Mouse (Mus musculus) heart, postnatal 25 days (tissue): Measurements from ENCODE around the gene Gm20388. TPM values are rescaled to one million over a fixed set of nuclear protein-coding genes. Genes with fewer than 3 reads are reported as not detected.

Experiments
- DNase-seq: peaks from one replicate; pipeline ENCODE4 v3.0.0; 2022; ENCODE audit warnings: low spot score
- intact Hi-C: fragments of 180-260 bp; cut with DNase I; formaldehyde crosslinking; loops from one replicate; pipeline ENCODE4 v1.15.1; 2025
- total RNA-seq, 2 experiments: library from RNA; stranded (reverse); gene quantifications; 2 replicates each; pipeline ENCODE4 v1.2.3; 2021

Gm20388 gene
- total RNA-seq, 2 experiments from 2014 or later = 2.7 TPM; not detected in 1

- intact Hi-C loops = no loop called here
- no peak for DNase-seq
Observed at GRCm38 (mm10) chr8:121082218-121083092, 1171.8 kb downstream of the Gm20388 start.

- intact Hi-C loops = no loop called here
Observed at GRCm38 (mm10) chr8:121083093-121083935, 1172.7 kb downstream of the Gm20388 start.

GRCm38 (mm10) chr8:121083936-121084209 lies 1173.2 kb downstream of the Gm20388 start:
- no peak for DNase-seq
- intact Hi-C loops = no loop called here

More at GRCm38 (mm10) chr8:121083093-121083935, 1172.7 kb downstream of the Gm20388 start:
- peak; percentile 57 for DNase-seq

- intact Hi-C loops = no loop called here
- no peak for DNase-seq
Observed at GRCm38 (mm10) chr8:121084210-121084951, 1173.7 kb downstream of the Gm20388 start, which contains the start of gene Foxf1. TSS of gene Foxf1 (plus strand) at chr8:121084386.

- no peak for DNase-seq
- intact Hi-C loops = no loop called here
Observed at GRCm38 (mm10) chr8:121085011-121085410, 1174.4 kb downstream of the Gm20388 start.

- no peak for DNase-seq
- intact Hi-C loops = no loop called here
Observed at GRCm38 (mm10) chr8:121085561-121085960, 1174.9 kb downstream of the Gm20388 start.

GRCm38 (mm10) chr8:121086004-121086900 lies 1175.6 kb downstream of the Gm20388 start:
- intact Hi-C loops = no loop called here
- DNase-seq = no peak

GRCm38 (mm10) chr8:121088281-121088680 lies 1177.6 kb downstream of the Gm20388 start:
- no peak for DNase-seq
- intact Hi-C loops = no loop called here

- DNase-seq = no peak
- intact Hi-C loops = no loop called here
Observed at GRCm38 (mm10) chr8:121088871-121089630, 1178.4 kb downstream of the Gm20388 start.

- DNase-seq = no peak
- intact Hi-C loops = loop anchor here (5.0 kb wide), 1 partner anchor 408 kb away; no protein-coding TSS in a partner anchor
Observed at GRCm38 (mm10) chr8:121089631-121090380, 1179.2 kb downstream of the Gm20388 start.

- no peak for DNase-seq
- intact Hi-C loops = loop anchor here (5.0 kb wide), 1 partner anchor 408 kb away; no protein-coding TSS in a partner anchor
Observed at GRCm38 (mm10) chr8:121090716-121091115, 1180.1 kb downstream of the Gm20388 start.

- no peak for DNase-seq
- intact Hi-C loops = loop anchor here (1.0 to 5.0 kb wide), 4 partner anchors 122 to 410 kb away; no protein-coding TSS in a partner anchor
Observed at GRCm38 (mm10) chr8:121092141-121092540, 1181.5 kb downstream of the Gm20388 start.

GRCm38 (mm10) chr8:121092627-121093026 lies 1182.0 kb downstream of the Gm20388 start:
- intact Hi-C loops = loop anchor here (1.0 to 5.0 kb wide), 4 partner anchors 122 to 410 kb away; no protein-coding TSS in a partner anchor
- peak; percentile 43 for DNase-seq

GRCm38 (mm10) chr8:121093496-121093895 lies 1182.9 kb downstream of the Gm20388 start:
- no peak for DNase-seq
- intact Hi-C loops = loop anchor here (2.0 to 5.0 kb wide), 2 partner anchors 197 to 411 kb away; no protein-coding TSS in a partner anchor

- intact Hi-C loops = no loop called here
Observed at GRCm38 (mm10) chr8:121104049-121104818, 1193.6 kb downstream of the Gm20388 start.

More at GRCm38 (mm10) chr8:121104049-121104818, 1193.6 kb downstream of the Gm20388 start:
- DNase-seq = no peak
